Mouse (Mus musculus): ENCODE measurements around the gene Galnt4. TPM values are rescaled to one million over a fixed set of nuclear protein-coding genes. Genes with fewer than 3 reads are reported as not detected.
A peak's percentile ranks its signal among the peaks of the same experiment; 100 is the strongest.

The Galnt4 gene
- polyA plus RNA-seq, 1 experiment: 0.02 TPM

DNA sequence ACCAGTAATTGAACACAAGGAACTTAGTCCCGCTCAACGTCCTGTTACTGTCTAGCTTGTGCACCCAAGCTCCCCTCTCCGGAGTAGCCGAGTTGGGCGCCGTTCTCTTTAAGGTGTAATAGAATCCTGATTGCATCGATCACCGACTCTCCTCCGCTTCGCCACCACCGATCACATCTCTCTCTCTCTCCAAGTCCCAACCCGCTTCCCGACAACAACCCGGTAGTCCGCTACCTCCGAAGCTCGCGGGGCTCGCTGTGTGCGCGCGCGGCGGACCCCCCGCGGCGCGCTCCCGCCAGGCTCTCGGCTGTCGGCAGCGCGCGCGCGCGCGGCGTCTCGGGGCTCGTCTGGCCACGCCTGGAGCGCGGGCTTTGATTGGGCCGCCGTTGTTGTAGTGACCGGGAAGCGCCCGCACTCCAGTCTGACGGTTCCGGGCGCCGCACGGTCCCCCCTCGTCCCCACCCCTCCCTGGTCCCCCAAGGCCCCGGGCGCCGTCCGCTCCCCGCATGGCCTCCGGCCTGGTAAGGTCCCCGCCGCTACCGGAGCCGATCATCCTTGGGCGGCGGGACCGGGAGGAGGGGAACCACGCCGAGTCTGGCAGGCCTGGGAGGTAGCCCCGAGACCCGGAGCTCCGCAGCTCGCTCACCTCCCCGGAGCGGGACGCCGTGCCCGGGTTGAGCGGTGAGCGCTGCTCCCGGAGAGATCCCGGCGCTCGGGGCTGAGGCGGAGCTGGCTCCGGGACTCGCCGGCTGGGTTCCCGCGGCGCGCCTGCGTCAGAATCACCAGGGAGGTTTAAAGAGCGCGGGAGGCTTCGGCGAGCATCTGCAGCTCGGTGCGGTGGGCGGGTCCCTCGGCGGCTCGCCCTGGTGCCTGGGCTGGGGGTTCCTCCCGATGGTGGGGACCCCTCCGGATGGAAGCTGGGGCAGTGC, 992 bp upstream of the Galnt4 start, which contains the start of gene Poc1b:
Gene Poc1b (plus strand): TSS at position 334 of the 929 bp plus-strand sequence.
- H3K27me3 ChIP-seq (ENCODE audit: control insufficient read depth): no peaks in the 10 kb centered on the region
- peaks cover 36% of the 10 kb centered on the region for H3K4me1 ChIP-seq (ENCODE audit: control insufficient read depth)
- no peak for TF ChIP-seq TAL1 (IDR thresholded peaks at IDR 0.05; ENCODE audit: low read length)
- TF ChIP-seq GATA1 (IDR thresholded peaks at IDR 0.05; ENCODE audit: low read length): no peak
- peaks cover 27% of the 10 kb centered on the region for H3K36me3 ChIP-seq (ENCODE audit: control insufficient read depth)
- H3K9me3 ChIP-seq (ENCODE audit: control insufficient read depth, low read length): peaks cover 9% of the 10 kb centered on the region
- peak within 1 kb of the TSS; percentile 94 for H3K4me3 ChIP-seq (replicated peaks)

DNA sequence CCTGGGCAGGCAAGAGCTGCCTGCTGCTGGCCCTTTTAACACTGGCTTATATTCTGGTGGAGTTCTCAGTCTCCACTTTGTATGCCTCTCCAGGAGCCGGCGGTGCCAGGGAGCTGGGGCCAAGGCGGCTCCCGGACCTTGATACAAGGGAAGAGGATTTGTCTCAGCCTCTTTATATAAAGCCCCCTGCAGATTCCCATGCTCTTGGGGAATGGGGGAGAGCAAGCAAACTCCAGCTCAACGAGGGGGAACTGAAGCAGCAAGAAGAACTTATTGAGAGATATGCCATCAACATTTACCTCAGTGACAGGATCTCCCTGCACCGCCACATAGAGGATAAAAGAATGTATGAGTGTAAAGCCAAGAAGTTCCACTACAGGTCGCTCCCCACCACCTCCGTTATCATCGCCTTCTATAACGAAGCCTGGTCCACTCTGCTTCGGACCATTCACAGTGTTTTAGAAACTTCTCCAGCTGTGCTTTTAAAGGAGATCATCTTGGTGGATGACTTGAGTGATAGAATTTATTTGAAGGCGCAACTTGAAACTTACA, 548 bp downstream of the Galnt4 start:
- Histone ChIP-seq H3K4me3 (replicated peaks) (peak overlapping the region; percentile 94), H3K27me3 (ENCODE audit: control insufficient read depth) (no peaks in the 10 kb centered on the region), H3K4me1 (ENCODE audit: control insufficient read depth) (peaks cover 36% of the 10 kb centered on the region), H3K9me3 (ENCODE audit: control insufficient read depth, low read length) (peaks cover 9% of the 10 kb centered on the region), H3K36me3 (ENCODE audit: control insufficient read depth) (peaks cover 25% of the 10 kb centered on the region)
- TF ChIP-seq GATA1 (IDR thresholded peaks at IDR 0.05; ENCODE audit: low read length) (no peak), TAL1 (IDR thresholded peaks at IDR 0.05; ENCODE audit: low read length) (no peak)

DNA sequence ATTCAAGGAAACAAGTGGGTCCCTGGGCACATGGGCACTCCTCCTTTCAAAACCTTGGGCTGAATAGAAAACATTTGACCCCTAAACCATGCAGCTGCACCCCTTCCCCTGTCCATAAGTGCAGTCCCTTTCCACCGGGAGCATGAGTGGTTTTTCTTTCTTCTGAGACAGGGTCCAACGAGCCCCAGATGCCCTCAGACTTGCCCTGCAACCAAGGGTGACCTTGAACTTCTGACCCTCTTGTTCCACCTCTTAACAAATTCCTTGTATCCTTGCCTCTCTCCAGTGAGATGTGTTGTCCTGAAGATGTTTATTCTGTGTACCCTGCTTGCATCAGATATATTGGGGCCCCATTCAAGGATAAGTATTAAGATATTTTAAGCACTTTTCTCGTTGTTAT, 5.6 kb downstream of the Galnt4 start:
- Histone ChIP-seq H3K4me3 (replicated peaks) (no peak overlapping the region), H3K27me3 (ENCODE audit: control insufficient read depth) (no peaks in the 10 kb centered on the region), H3K36me3 (ENCODE audit: control insufficient read depth) (peaks cover 22% of the 10 kb centered on the region), H3K4me1 (ENCODE audit: control insufficient read depth) (peaks cover 16% of the 10 kb centered on the region), H3K9me3 (ENCODE audit: control insufficient read depth, low read length) (peaks cover 9% of the 10 kb centered on the region)
- no peak for TF ChIP-seq TAL1 (IDR thresholded peaks at IDR 0.05; ENCODE audit: low read length)
- no peak for TF ChIP-seq GATA1 (IDR thresholded peaks at IDR 0.05; ENCODE audit: low read length)

DNA sequence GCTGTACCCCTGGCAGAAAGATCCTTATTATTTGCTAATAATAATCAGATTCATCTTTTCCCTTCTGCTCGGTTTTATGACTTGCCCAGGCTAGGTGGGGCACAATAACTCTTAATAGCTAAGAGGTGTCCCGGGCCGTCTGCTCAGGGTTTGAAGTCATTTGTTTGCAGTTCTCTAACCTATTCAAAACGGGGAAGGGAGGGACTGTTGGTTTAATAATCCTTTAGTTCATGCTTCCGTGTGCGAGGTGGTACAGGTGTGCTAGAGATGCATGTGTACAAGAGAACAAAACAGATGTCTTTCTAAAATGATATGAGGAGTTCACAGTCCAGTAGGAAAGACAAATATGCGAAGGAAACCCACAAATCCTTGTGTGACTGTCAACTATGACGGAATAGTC, 6.3 kb downstream of the Galnt4 start:
- TF ChIP-seq TAL1 (IDR thresholded peaks at IDR 0.05; ENCODE audit: low read length) (no peak), GATA1 (IDR thresholded peaks at IDR 0.05; ENCODE audit: low read length) (no peak)
- Histone ChIP-seq H3K4me3 (replicated peaks) (no peak overlapping the region), H3K27me3 (ENCODE audit: control insufficient read depth) (no peaks in the 10 kb centered on the region), H3K4me1 (ENCODE audit: control insufficient read depth) (peaks cover 8% of the 10 kb centered on the region), H3K36me3 (ENCODE audit: control insufficient read depth) (peaks cover 15% of the 10 kb centered on the region), H3K9me3 (ENCODE audit: control insufficient read depth, low read length) (peaks cover 5% of the 10 kb centered on the region)

DNA sequence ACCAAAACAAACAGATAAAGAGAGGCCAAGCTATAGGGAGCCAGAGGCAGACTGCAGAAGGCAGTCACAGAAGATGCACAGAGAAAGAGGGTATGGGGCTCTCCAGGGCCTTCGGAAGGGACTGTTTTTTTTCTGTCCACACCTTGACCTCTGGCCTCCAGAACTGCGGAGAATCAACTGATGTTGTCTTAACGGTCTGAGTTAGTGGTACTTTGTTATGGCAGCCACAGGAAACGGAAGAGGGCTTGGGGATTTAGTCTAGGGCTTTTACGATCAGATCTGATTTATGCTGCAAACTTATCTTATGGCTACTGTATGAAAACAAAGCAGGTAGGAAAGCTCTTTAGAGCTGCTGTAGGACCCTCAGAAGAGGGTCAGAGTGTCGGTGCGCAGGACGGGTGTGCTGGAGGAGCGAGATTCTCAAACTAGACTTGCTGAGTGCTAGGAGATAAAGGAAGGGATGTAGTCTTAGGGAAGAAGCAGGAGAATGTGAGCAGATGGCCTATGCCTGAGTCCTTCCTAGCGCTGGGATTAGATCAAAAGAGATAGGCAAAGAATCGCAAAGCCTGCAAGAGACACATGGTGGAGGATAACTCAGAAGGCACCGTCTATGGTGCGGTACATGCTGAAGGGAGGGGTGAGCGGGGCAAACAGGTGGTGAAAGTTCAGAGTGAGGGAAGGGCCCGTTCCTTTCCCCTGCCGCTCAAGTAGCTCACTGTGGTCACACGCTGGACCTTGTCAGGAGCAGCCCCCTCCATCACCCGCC, 7.7 kb downstream of the Galnt4 start:
- peaks cover 8% of the 10 kb centered on the region for H3K4me1 ChIP-seq (ENCODE audit: control insufficient read depth)
- H3K36me3 ChIP-seq (ENCODE audit: control insufficient read depth): peaks cover 4% of the 10 kb centered on the region
- no peak overlapping the region for H3K4me3 ChIP-seq (replicated peaks)
- no peaks in the 10 kb centered on the region for H3K9me3 ChIP-seq (ENCODE audit: control insufficient read depth, low read length)
- no peak for TF ChIP-seq GATA1 (IDR thresholded peaks at IDR 0.05; ENCODE audit: low read length)
- H3K27me3 ChIP-seq (ENCODE audit: control insufficient read depth): no peaks in the 10 kb centered on the region

DNA sequence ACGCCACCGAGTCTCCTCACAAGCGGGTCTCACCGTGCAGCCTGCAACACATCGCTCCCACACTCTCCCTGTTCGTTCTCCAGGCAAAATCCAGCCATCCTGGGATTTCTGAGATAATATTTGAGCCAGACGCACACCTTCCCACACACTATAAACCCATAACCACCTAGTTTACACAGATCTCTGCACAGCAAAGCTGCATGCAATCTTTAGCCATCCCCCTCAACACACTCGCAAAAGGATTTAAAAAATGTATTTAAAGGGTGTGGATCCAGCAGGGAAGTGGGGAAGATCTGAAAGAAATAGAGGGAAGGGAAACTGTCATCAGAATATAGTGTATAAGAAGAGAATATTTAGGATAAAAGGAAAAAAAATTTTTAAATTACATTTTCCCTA, 8.3 kb downstream of the Galnt4 start:
- Histone ChIP-seq H3K4me1 (ENCODE audit: control insufficient read depth) (peaks cover 7% of the 10 kb centered on the region), H3K27me3 (ENCODE audit: control insufficient read depth) (no peaks in the 10 kb centered on the region), H3K9me3 (ENCODE audit: control insufficient read depth, low read length) (no peaks in the 10 kb centered on the region), H3K36me3 (ENCODE audit: control insufficient read depth) (peaks cover 2% of the 10 kb centered on the region), H3K4me3 (replicated peaks) (no peak overlapping the region)
- TF ChIP-seq GATA1 (IDR thresholded peaks at IDR 0.05; ENCODE audit: low read length) (no peak), TAL1 (IDR thresholded peaks at IDR 0.05; ENCODE audit: low read length) (no peak)

DNA sequence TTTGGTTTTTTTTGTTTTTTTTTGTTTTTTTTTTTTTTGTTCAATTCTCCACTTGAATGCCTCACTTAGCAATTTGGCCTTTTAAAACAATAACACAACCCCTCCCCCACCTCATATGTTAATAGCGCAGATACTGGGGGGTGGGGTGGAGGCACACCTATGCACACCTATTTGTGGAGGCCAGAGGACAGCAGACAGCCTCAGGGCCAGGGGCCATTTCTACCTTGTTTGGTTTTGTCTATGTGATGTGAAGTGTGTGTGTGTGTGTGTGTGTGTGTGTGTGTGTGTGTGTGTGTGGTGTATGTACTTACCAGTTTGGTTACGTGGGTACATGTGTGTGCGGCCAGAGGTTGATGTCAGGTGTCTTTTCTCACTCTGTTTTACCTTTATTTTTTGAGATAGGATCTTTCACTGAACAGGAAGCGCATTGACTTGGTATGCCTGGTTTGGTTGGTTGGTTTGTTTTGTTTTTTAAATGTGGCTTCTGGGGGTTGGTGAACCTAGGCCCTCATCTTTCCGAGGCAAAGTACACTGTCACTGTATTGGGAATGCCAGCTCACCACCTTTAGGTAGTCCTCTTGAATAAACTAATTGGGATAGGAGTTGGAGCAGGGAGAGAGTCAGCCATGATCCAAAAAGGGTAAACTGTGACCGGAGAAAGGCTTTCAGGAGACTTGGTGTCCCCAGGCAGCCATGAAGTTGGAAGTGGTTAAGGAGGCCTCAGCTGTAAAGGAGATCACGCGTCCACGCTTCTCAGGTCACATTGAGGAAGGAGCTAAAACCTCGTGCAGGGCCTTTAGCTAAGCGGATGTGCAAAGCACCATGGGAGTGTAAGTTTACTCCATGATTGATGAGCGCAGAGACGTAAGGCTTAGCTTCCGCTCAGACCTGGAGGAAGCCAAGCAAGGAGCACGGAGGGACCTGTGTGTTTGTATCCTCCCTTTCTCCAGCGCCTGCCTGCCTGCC, 9.0 kb downstream of the Galnt4 start:
- TF ChIP-seq GATA1 (IDR thresholded peaks at IDR 0.05; ENCODE audit: low read length) (no peak), TAL1 (IDR thresholded peaks at IDR 0.05; ENCODE audit: low read length) (no peak)
- Histone ChIP-seq H3K27me3 (ENCODE audit: control insufficient read depth) (no peaks in the 10 kb centered on the region), H3K4me1 (ENCODE audit: control insufficient read depth) (peaks cover 5% of the 10 kb centered on the region), H3K9me3 (ENCODE audit: control insufficient read depth, low read length) (no peaks in the 10 kb centered on the region), H3K36me3 (ENCODE audit: control insufficient read depth) (no peaks in the 10 kb centered on the region), H3K4me3 (replicated peaks) (no peak overlapping the region)

DNA sequence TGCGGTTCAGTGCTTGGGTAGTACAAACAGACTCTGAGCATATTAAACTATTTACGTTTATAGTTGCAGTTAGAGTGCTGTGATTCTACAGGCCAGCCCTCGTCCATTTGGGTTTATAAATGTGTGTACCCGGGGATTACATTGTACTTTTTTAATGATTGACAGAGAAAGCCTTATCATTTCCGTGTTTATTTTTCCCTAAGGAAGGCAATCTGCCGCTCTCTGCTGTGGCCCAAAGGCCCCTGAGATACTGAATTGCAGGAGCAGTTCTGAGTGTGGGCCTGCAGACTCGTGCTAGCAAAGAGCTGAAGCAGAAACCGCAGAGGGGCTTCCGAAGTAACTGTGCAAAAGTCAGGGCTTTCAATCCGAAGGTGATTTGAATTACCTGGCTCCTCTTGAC, 9.9 kb downstream of the Galnt4 start:
- Histone ChIP-seq H3K4me3 (replicated peaks) (no peak overlapping the region), H3K4me1 (ENCODE audit: control insufficient read depth) (peaks cover 5% of the 10 kb centered on the region), H3K27me3 (ENCODE audit: control insufficient read depth) (no peaks in the 10 kb centered on the region), H3K9me3 (ENCODE audit: control insufficient read depth, low read length) (no peaks in the 10 kb centered on the region), H3K36me3 (ENCODE audit: control insufficient read depth) (no peaks in the 10 kb centered on the region)
- no peak for TF ChIP-seq TAL1 (IDR thresholded peaks at IDR 0.05; ENCODE audit: low read length)
- no peak for TF ChIP-seq GATA1 (IDR thresholded peaks at IDR 0.05; ENCODE audit: low read length)
